Mouse (Mus musculus): ENCODE data around the gene Lamp2. TPM values are rescaled to one million over a fixed set of nuclear protein-coding genes. Genes with fewer than 3 reads are reported as not detected.

Lamp2 gene
- polyA plus RNA-seq, 1 experiment from 2014 or later, result 67.9 TPM

- Histone ChIP-seq H3K27me3 (ENCODE audit: insufficient read depth, poor library complexity, severe bottlenecking) (no peaks in the 10 kb centered on the region), H3K27ac (peak overlapping the region; percentile 89), H3K36me3 (peaks cover 17% of the 10 kb centered on the region), H3K4me3 (peak overlapping the region; percentile 66), H3K9me3 (no peaks in the 10 kb centered on the region), H3K4me1 (replicated peaks) (0 out of 2 replicates have a peak, but pooled peaks cover 4% of the 10 kb centered on the region)
- DNase-seq (ENCODE audit: low spot score), result no peak
- 22% methylated on average over 7 of the region's 7 CpGs for WGBS
Observed at GRCm38 (mm10) chrX:38455474-38455873, 780 bp downstream of the Lamp2 start.

- 45% methylated on average over 2 of the region's 2 CpGs for WGBS
- H3K9me3 ChIP-seq, result no peaks in the 10 kb centered on the region
- H3K4me1 ChIP-seq (replicated peaks), result 0 out of 2 replicates have a peak, but pooled peaks cover 4% of the 10 kb centered on the region
- no peaks in the 10 kb centered on the region for H3K27me3 ChIP-seq (ENCODE audit: insufficient read depth, poor library complexity, severe bottlenecking)
- no peak for DNase-seq (ENCODE audit: low spot score)
- H3K27ac ChIP-seq, result no peak overlapping the region
- H3K4me3 ChIP-seq, result peak overlapping the region; percentile 66; the same call in 1 of the 2 replicates
- peaks cover 22% of the 10 kb centered on the region for H3K36me3 ChIP-seq
Observed at GRCm38 (mm10) chrX:38454900-38455299, 1.4 kb downstream of the Lamp2 start.

- no peak for DNase-seq (ENCODE audit: low spot score)
- peaks cover 32% of the 10 kb centered on the region for H3K36me3 ChIP-seq
- H3K27me3 ChIP-seq (ENCODE audit: insufficient read depth, poor library complexity, severe bottlenecking), result no peaks in the 10 kb centered on the region
- 88% methylated on average over 5 of the region's 5 CpGs for WGBS
- 0 out of 2 replicates have a peak, but pooled peaks cover 4% of the 10 kb centered on the region for H3K4me1 ChIP-seq (replicated peaks)
- H3K27ac ChIP-seq, result no peak overlapping the region
- H3K9me3 ChIP-seq, result no peaks in the 10 kb centered on the region
- no peak overlapping the region for H3K4me3 ChIP-seq
Observed at GRCm38 (mm10) chrX:38453924-38454323, 2.3 kb downstream of the Lamp2 start.

- H3K27ac ChIP-seq, result no peak overlapping the region
- peaks cover 38% of the 10 kb centered on the region for H3K36me3 ChIP-seq
- no peak overlapping the region for H3K4me3 ChIP-seq
- 0 out of 2 replicates have a peak, but pooled peaks cover 4% of the 10 kb centered on the region for H3K4me1 ChIP-seq (replicated peaks)
- no peaks in the 10 kb centered on the region for H3K27me3 ChIP-seq (ENCODE audit: insufficient read depth, poor library complexity, severe bottlenecking)
- 94% methylated on average over 6 of the region's 6 CpGs for WGBS
- H3K9me3 ChIP-seq, result no peaks in the 10 kb centered on the region
- no peak for DNase-seq (ENCODE audit: low spot score)
Observed at GRCm38 (mm10) chrX:38450476-38450875, 5.8 kb downstream of the Lamp2 start.

- no peak for DNase-seq (ENCODE audit: low spot score)
- WGBS, result 91% methylated on average over 1 of the region's 1 CpGs
Observed at GRCm38 (mm10) chrX:38445705-38446104, 10.5 kb downstream of the Lamp2 start.

GRCm38 (mm10) chrX:38442425-38442824 lies 13.8 kb downstream of the Lamp2 start:
- no peak overlapping the region for H3K27ac ChIP-seq
- H3K4me3 ChIP-seq, result no peak overlapping the region
- no peak for DNase-seq (ENCODE audit: low spot score)
- H3K9me3 ChIP-seq, result no peaks in the 10 kb centered on the region
- 93% methylated on average over 1 of the region's 1 CpGs for WGBS
- no peaks in the 10 kb centered on the region for H3K27me3 ChIP-seq (ENCODE audit: insufficient read depth, poor library complexity, severe bottlenecking)
- no peaks in the 10 kb centered on the region for H3K4me1 ChIP-seq (replicated peaks)
- H3K36me3 ChIP-seq, result peaks cover 8% of the 10 kb centered on the region

More at GRCm38 (mm10) chrX:38445705-38446104, 10.5 kb downstream of the Lamp2 start:
- no peak overlapping the region for H3K27ac ChIP-seq
- H3K36me3 ChIP-seq, result peaks cover 28% of the 10 kb centered on the region
- H3K27me3 ChIP-seq (ENCODE audit: insufficient read depth, poor library complexity, severe bottlenecking), result no peaks in the 10 kb centered on the region
- no peak overlapping the region for H3K4me3 ChIP-seq
- H3K4me1 ChIP-seq (replicated peaks), result no peaks in the 10 kb centered on the region
- H3K9me3 ChIP-seq, result no peaks in the 10 kb centered on the region

- Histone ChIP-seq H3K27me3 (ENCODE audit: insufficient read depth, poor library complexity, severe bottlenecking) (no peaks in the 10 kb centered on the region), H3K4me1 (replicated peaks) (no peaks in the 10 kb centered on the region), H3K27ac (no peak overlapping the region), H3K9me3 (no peaks in the 10 kb centered on the region), H3K36me3 (peaks cover 14% of the 10 kb centered on the region), H3K4me3 (no peak overlapping the region)
- 78% methylated on average over 2 of the region's 2 CpGs for WGBS
- DNase-seq (ENCODE audit: low spot score), result no peak
Observed at GRCm38 (mm10) chrX:38439629-38440028, 16.6 kb downstream of the Lamp2 start.

GRCm38 (mm10) chrX:38438147-38438791 lies 18.0 kb downstream of the Lamp2 start:
- no peak overlapping the region for H3K4me3 ChIP-seq
- peaks cover 14% of the 10 kb centered on the region for H3K36me3 ChIP-seq
- no peaks in the 10 kb centered on the region for H3K9me3 ChIP-seq
- no peaks in the 10 kb centered on the region for H3K27me3 ChIP-seq (ENCODE audit: insufficient read depth, poor library complexity, severe bottlenecking)
- 62% methylated on average over 7 of the region's 7 CpGs for WGBS
- DNase-seq (ENCODE audit: low spot score), result peak; percentile 57
- H3K27ac ChIP-seq, result no peak overlapping the region
- H3K4me1 ChIP-seq (replicated peaks), result no peaks in the 10 kb centered on the region

GRCm38 (mm10) chrX:38429455-38429854 lies 26.8 kb downstream of the Lamp2 start:
- no peaks in the 10 kb centered on the region for H3K9me3 ChIP-seq

GRCm38 (mm10) chrX:38428818-38429440 lies 27.3 kb downstream of the Lamp2 start:
- no peaks in the 10 kb centered on the region for H3K4me1 ChIP-seq (replicated peaks)
- DNase-seq (ENCODE audit: low spot score), result no peak
- H3K36me3 ChIP-seq, result peaks cover 38% of the 10 kb centered on the region
- WGBS, result 79% methylated on average over 3 of the region's 3 CpGs
- no peaks in the 10 kb centered on the region for H3K27me3 ChIP-seq (ENCODE audit: insufficient read depth, poor library complexity, severe bottlenecking)
- no peaks in the 10 kb centered on the region for H3K9me3 ChIP-seq
- H3K4me3 ChIP-seq, result no peak overlapping the region
- no peak overlapping the region for H3K27ac ChIP-seq

More at GRCm38 (mm10) chrX:38429455-38429854, 26.8 kb downstream of the Lamp2 start:
- Histone ChIP-seq H3K27ac (no peak overlapping the region), H3K27me3 (ENCODE audit: insufficient read depth, poor library complexity, severe bottlenecking) (no peaks in the 10 kb centered on the region), H3K4me3 (no peak overlapping the region), H3K36me3 (peaks cover 32% of the 10 kb centered on the region), H3K4me1 (replicated peaks) (no peaks in the 10 kb centered on the region)
- 94% methylated on average over 4 of the region's 4 CpGs for WGBS
- no peak for DNase-seq (ENCODE audit: low spot score)

- Histone ChIP-seq H3K27ac (no peak overlapping the region), H3K27me3 (ENCODE audit: insufficient read depth, poor library complexity, severe bottlenecking) (no peaks in the 10 kb centered on the region), H3K36me3 (peaks cover 46% of the 10 kb centered on the region), H3K4me3 (no peak overlapping the region), H3K4me1 (replicated peaks) (no peaks in the 10 kb centered on the region), H3K9me3 (no peaks in the 10 kb centered on the region)
- WGBS, result 78% methylated on average over 1 of the region's 1 CpGs
- DNase-seq (ENCODE audit: low spot score), result no peak
Observed at GRCm38 (mm10) chrX:38426043-38426442, 30.2 kb downstream of the Lamp2 start.

GRCm38 (mm10) chrX:38423096-38423495 lies 33.2 kb downstream of the Lamp2 start:
- no peak overlapping the region for H3K4me3 ChIP-seq
- DNase-seq (ENCODE audit: low spot score), result no peak
- no peak overlapping the region for H3K27ac ChIP-seq
- H3K27me3 ChIP-seq (ENCODE audit: insufficient read depth, poor library complexity, severe bottlenecking), result no peaks in the 10 kb centered on the region
- H3K4me1 ChIP-seq (replicated peaks), result no peaks in the 10 kb centered on the region
- H3K36me3 ChIP-seq, result peaks cover 26% of the 10 kb centered on the region
- WGBS, result 86% methylated on average over 3 of the region's 3 CpGs
- no peaks in the 10 kb centered on the region for H3K9me3 ChIP-seq

- Histone ChIP-seq H3K27me3 (ENCODE audit: insufficient read depth, poor library complexity, severe bottlenecking) (no peaks in the 10 kb centered on the region), H3K36me3 (peaks cover 24% of the 10 kb centered on the region), H3K4me1 (replicated peaks) (no peaks in the 10 kb centered on the region), H3K4me3 (no peak overlapping the region), H3K9me3 (no peaks in the 10 kb centered on the region), H3K27ac (no peak overlapping the region)
- whole genome bisulfite sequencing, result 78% methylated on average over 3 of the region's 3 CpGs
- DNase-seq (ENCODE audit: low spot score), result no peak
Observed at GRCm38 (mm10) chrX:38422396-38422795, 33.9 kb downstream of the Lamp2 start.
